Mouse (Mus musculus) embryonic facial prominence, embryonic 15.5 days (tissue): ENCODE data around the gene Nav3. TPM values are rescaled to one million over a fixed set of nuclear protein-coding genes. Genes with fewer than 3 reads are reported as not detected.
A peak's percentile ranks its signal among the peaks of the same experiment; 100 is the strongest.

Experiments used
- ATAC-seq: fragments of 200-750 bp; cut with Nextera tagmentation; 2 replicates; pipeline ENCODE4 v1.8.0; 2017; ENCODE audit warnings: low read depth, moderate TSS enrichment; ENCODE audit not compliant: insufficient number of reproducible peaks, low FRiP score, low TSS enrichment
- H3K27ac ChIP-seq: fragments of 300-500 bp; sonication (generic); replicated peaks from 2 replicates; pipeline ENCODE4 v1.5.1; 2015; ENCODE audit warnings: mild to moderate bottlenecking, inconsistent platforms
- H3K27me3 ChIP-seq: fragments of 300-500 bp; sonication (generic); 2 replicates; pipeline ENCODE4 v1.6.1; 2015; ENCODE audit warnings: inconsistent platforms
- H3K36me3 ChIP-seq: fragments of 300-500 bp; sonication (generic); 2 replicates; pipeline ENCODE4 v1.6.1; 2015; ENCODE audit warnings: mild to moderate bottlenecking, inconsistent platforms
- H3K4me1 ChIP-seq: fragments of 300-500 bp; sonication (generic); 2 replicates; pipeline ENCODE4 v1.6.1; 2015; ENCODE audit warnings: inconsistent platforms
- H3K4me2 ChIP-seq: fragments of 300-500 bp; sonication (generic); replicated peaks from 2 replicates; pipeline ENCODE4 v1.6.1; 2015; ENCODE audit warnings: mild to moderate bottlenecking, inconsistent platforms
- H3K4me3 ChIP-seq: fragments of 300-500 bp; sonication (generic); replicated peaks from 2 replicates; pipeline ENCODE4 v1.5.1; 2015; ENCODE audit warnings: mild to moderate bottlenecking, inconsistent platforms
- H3K9ac ChIP-seq: fragments of 300-500 bp; sonication (generic); 2 replicates; pipeline ENCODE4 v1.6.1; 2015; ENCODE audit warnings: inconsistent platforms
- H3K9me3 ChIP-seq: fragments of 300-500 bp; sonication (generic); replicated peaks from 2 replicates; pipeline ENCODE4 v1.6.1; 2016; ENCODE audit warnings: inconsistent platforms
- WGBS: fragments of 180-500 bp; shearing (Covaris S2); methylation state at CpG from one replicate; pipeline ENCODE4 v1.1.7; 2015; 5-methylcytosine and 5-hydroxymethylcytosine counted together
- polyA plus RNA-seq: library from polyadenylated mRNA; unstranded; fragments of >200 nt; fragmentation: Nextera tagmentation; extraction: Ambion mirVana; gene quantifications from 2 replicates; pipeline ENCODE4 v1.2.1, GENCODE M21; 2015

Nav3 gene
- polyA plus RNA-seq, 1 experiment from 2014 or later: 5.6 TPM

DNA sequence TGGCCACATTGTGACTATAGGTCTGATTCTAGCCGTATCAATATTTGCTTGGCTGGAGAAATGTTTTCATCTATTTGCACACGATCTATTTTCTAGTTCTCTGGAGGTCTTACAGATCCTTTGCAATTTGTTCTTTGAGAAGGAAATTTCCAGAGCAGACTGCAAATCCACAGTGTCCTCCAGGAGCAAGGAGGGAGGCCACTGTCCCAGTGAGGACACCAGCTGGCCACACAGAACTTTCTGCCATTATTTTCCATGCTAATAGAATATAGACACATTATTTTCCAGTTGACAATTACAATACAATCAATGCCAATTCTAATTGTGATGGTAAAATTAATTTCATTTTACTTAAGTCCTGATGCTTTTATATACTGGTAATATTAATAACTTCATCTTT lies 783.1 kb downstream of the Nav3 start:
- 85% methylated on average over 2 of the region's 2 CpGs for WGBS
- Histone ChIP-seq H3K27me3 (no peaks in the 10 kb centered on the region), H3K9ac (no peak overlapping the region), H3K4me3 (no peak overlapping the region), H3K4me1 (no peaks in the 10 kb centered on the region), H3K27ac (no peak overlapping the region), H3K36me3 (no peaks in the 10 kb centered on the region), H3K4me2 (no peak overlapping the region), H3K9me3 (no peaks in the 10 kb centered on the region)
- no peak for ATAC-seq

DNA sequence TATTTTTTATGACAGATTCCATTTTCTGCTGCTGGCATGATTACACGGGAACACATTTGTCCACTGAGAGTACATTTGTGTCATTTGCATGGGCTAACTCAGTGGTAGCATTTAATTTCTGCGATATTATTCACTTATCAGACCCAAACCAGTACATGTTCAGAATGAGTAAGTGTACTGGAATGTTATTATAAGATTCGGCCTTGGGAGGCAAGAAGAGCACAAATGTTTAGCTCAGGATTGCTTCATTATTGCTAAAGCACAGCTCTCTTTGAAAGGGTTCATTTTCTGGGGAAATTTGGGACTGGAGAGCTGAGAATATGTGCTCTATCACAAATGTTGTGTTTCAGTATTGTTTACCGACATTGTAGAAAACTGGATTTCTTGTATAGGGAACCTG lies 788.6 kb downstream of the Nav3 start:
- Histone ChIP-seq H3K27me3 (no peaks in the 10 kb centered on the region), H3K27ac (no peak overlapping the region), H3K9ac (no peak overlapping the region), H3K36me3 (no peaks in the 10 kb centered on the region), H3K4me2 (no peak overlapping the region), H3K4me3 (no peak overlapping the region), H3K4me1 (no peaks in the 10 kb centered on the region), H3K9me3 (no peaks in the 10 kb centered on the region)
- 72% methylated on average over 4 of the region's 4 CpGs for WGBS
- no peak for ATAC-seq

DNA sequence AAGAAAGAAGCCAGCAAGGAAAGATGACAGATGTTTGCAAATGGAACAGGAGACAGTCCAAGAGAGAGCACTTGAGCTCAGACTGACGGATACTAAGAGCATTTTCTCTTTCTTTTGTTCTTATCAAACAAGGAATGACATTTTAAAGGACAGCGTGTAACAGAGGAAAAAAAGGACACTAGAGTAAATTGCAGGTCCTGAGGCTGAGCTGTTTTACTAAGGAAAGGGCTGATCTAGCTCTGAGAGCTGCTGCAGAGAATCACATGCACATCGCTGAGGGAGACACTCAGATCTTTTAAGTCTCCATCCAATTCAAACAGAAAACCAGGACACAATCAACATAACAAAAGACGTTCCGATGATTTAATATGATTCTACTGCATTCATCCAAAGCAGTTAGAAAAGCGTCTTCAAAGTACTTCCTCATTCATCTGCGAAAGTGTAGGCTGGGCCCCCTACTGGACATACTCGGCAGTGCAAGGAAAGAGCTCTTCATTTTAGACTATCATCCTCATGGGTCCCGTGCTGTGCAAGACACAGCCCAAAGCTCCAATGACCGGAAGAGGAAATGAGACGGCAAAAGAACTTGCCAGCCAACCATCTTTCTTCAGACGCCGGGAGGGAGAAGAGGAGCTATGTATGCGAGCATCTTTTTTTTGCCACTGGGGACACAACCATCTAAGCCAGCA lies 791.2 kb downstream of the Nav3 start:
- 32% methylated on average over 14 of the region's 14 CpGs for WGBS
- H3K9me3 ChIP-seq: no peaks in the 10 kb centered on the region
- no peak overlapping the region for H3K9ac ChIP-seq
- H3K4me3 ChIP-seq: peak overlapping the region; percentile 16; the same call in 1 of the 2 replicates
- H3K4me1 ChIP-seq: no peaks in the 10 kb centered on the region
- no peak overlapping the region for H3K27ac ChIP-seq
- ATAC-seq: no peak
- H3K36me3 ChIP-seq: no peaks in the 10 kb centered on the region
- H3K4me2 ChIP-seq: peak overlapping the region; percentile 36
- H3K27me3 ChIP-seq: no peaks in the 10 kb centered on the region

- peak; percentile 51; the same call in 1 of the 2 replicates for ATAC-seq
- Histone ChIP-seq H3K9ac (no peak overlapping the region), H3K4me1 (no peaks in the 10 kb centered on the region), H3K4me3 (no peak overlapping the region), H3K27me3 (no peaks in the 10 kb centered on the region), H3K9me3 (no peaks in the 10 kb centered on the region), H3K27ac (no peak overlapping the region), H3K4me2 (no peak overlapping the region), H3K36me3 (no peaks in the 10 kb centered on the region)
- 64% methylated on average over 7 of the region's 7 CpGs for whole genome bisulfite sequencing
Measured at GRCm38 (mm10) chr10:109651516-109651915, 804.5 kb downstream of the Nav3 start.

GRCm38 (mm10) chr10:109643598-109643997 lies 812.4 kb downstream of the Nav3 start:
- Histone ChIP-seq H3K4me2 (no peak overlapping the region), H3K9me3 (no peaks in the 10 kb centered on the region), H3K4me3 (no peak overlapping the region), H3K4me1 (no peaks in the 10 kb centered on the region), H3K36me3 (no peaks in the 10 kb centered on the region), H3K9ac (no peak overlapping the region), H3K27ac (no peak overlapping the region), H3K27me3 (no peaks in the 10 kb centered on the region)
- 86% methylated on average over 3 of the region's 3 CpGs for WGBS
- no peak for ATAC-seq

- Histone ChIP-seq H3K27me3 (no peaks in the 10 kb centered on the region), H3K36me3 (no peaks in the 10 kb centered on the region), H3K9ac (no peak overlapping the region), H3K9me3 (no peaks in the 10 kb centered on the region), H3K27ac (no peak overlapping the region), H3K4me1 (no peaks in the 10 kb centered on the region), H3K4me2 (no peak overlapping the region), H3K4me3 (no peak overlapping the region)
- ATAC-seq: no peak
- 85% methylated on average over 7 of the region's 7 CpGs for WGBS
Measured at GRCm38 (mm10) chr10:109641806-109642205, 814.2 kb downstream of the Nav3 start.

DNA sequence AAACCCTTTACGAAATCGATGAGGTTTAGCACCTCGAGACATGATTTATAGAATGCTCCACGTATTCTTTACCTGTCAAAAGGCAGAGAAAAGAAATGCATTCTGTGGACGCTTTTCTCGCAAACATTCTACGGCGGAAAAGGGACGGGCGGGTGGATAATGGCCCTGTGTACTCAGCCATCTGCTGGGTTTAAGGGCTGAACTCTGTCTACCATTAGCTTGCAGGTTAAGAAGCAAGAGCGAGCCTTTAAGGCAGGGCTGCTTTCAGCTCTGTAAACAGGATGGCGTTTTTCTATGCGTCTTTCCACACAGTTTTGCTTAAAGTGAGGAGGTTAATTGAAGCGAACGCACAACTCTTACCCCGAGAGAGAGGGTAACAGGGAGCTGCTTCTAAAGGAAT lies 818.3 kb downstream of the Nav3 start:
- no peak for ATAC-seq

More for the DNA sequence above, 818.3 kb downstream of the Nav3 start:
- H3K9ac ChIP-seq: no peak overlapping the region
- H3K9me3 ChIP-seq: no peaks in the 10 kb centered on the region
- H3K4me2 ChIP-seq: no peak overlapping the region
- no peaks in the 10 kb centered on the region for H3K4me1 ChIP-seq
- no peak overlapping the region for H3K4me3 ChIP-seq
- H3K36me3 ChIP-seq: no peaks in the 10 kb centered on the region
- 69% methylated on average over 16 of the region's 16 CpGs for WGBS
- no peak overlapping the region for H3K27ac ChIP-seq
- no peaks in the 10 kb centered on the region for H3K27me3 ChIP-seq
